Mouse (Mus musculus): Measurements from ENCODE around the gene Cpz. TPM values are rescaled to one million over a fixed set of nuclear protein-coding genes. Genes with fewer than 3 reads are reported as not detected.

Cpz gene
- total RNA-seq, 1 experiment from 2014 or later: 0.76 TPM

Other genes starting within 250 kb of the Cpz start
- gene Adra2c, start 247.4 kb downstream of the Cpz start, total RNA-seq (2021): 0.82 TPM in 1 of 2 replicates, not detected in the other
- gene Hmx1, start 136.6 kb downstream of the Cpz start, total RNA-seq (2021): not detected in 2 replicates
- gene Trmt44, start 49.4 kb upstream of the Cpz start, total RNA-seq (2021): 7.3 and 9.0 TPM in 2 replicates
- 70.0 and 75.0 TPM in 2 replicates for gene Acox3, start 57.3 kb upstream of the Cpz start, total RNA-seq (2021)
- 35.5 and 44.3 TPM in 2 replicates for gene Htra3, start 154.1 kb upstream of the Cpz start, total RNA-seq (2021)
- gene Sh3tc1, start 214.3 kb upstream of the Cpz start, total RNA-seq (2021): 10.6 and 13.9 TPM in 2 replicates
- 6.0 and 7.8 TPM in 2 replicates for gene Ablim2, start 232.2 kb upstream of the Cpz start, total RNA-seq (2021)

All from adrenal gland, postnatal 25 days (tissue).